Mouse (Mus musculus): ENCODE measurements around the gene Rlim. TPM values are rescaled to one million over a fixed set of nuclear protein-coding genes. Genes with fewer than 3 reads are reported as not detected.

The Rlim gene
- total RNA-seq (2021): 58.8 and 60.7 TPM in 2 replicates
- long read RNA-seq, full-length matches to known transcripts: 2 of 14 reads
- long read RNA-seq, partial matches to known transcripts: 2 of 14 reads
- long read RNA-seq, other reads (novel, unspliced or antisense): 10 of 14 reads

GRCm38 (mm10) chrX:103981169-103981689 lies at the start of gene Rlim:
Gene Rlim, minus strand, starts transcription at chrX:103981284.
- peak; percentile 87 for DNase-seq

- peak; percentile 29 for DNase-seq
These were observed 36.1 kb upstream of the Rlim start for GRCm38 (mm10) chrX:104017196-104017595.

GRCm38 (mm10) chrX:104015048-104015447 lies 34.0 kb upstream of the Rlim start:
- DNase-seq: no peak

GRCm38 (mm10) chrX:104013318-104013811 lies 32.3 kb upstream of the Rlim start:
- DNase-seq: no peak

GRCm38 (mm10) chrX:103994741-103995140 lies 13.7 kb upstream of the Rlim start:
- no peak for DNase-seq

GRCm38 (mm10) chrX:103993864-103994263 lies 12.8 kb upstream of the Rlim start:
- no peak for DNase-seq

GRCm38 (mm10) chrX:103991702-103992101 lies 10.6 kb upstream of the Rlim start:
- DNase-seq: peak; percentile 24

GRCm38 (mm10) chrX:103990392-103990791 lies 9.3 kb upstream of the Rlim start:
- peak; percentile 24 for DNase-seq

GRCm38 (mm10) chrX:103987215-103987964 lies 6.3 kb upstream of the Rlim start:
- no peak for DNase-seq

GRCm38 (mm10) chrX:103986159-103986558 lies 5.1 kb upstream of the Rlim start:
- DNase-seq: no peak

- no peak for DNase-seq
These were observed 3.9 kb upstream of the Rlim start for GRCm38 (mm10) chrX:103984992-103985391.

GRCm38 (mm10) chrX:103981806-103982205 lies 722 bp upstream of the Rlim start:
- no peak for DNase-seq

GRCm38 (mm10) chrX:103980590-103981168 lies 405 bp downstream of the Rlim start:
- DNase-seq: peak; percentile 18

- no peak for DNase-seq
These were observed 1.0 kb downstream of the Rlim start for GRCm38 (mm10) chrX:103980036-103980435.

- no peak for DNase-seq
These were observed 41.4 kb downstream of the Rlim start for GRCm38 (mm10) chrX:103939701-103940100.

GRCm38 (mm10) chrX:103937333-103937732 lies 43.8 kb downstream of the Rlim start:
- no peak for DNase-seq

GRCm38 (mm10) chrX:103922436-103922835 lies 58.6 kb downstream of the Rlim start:
- no peak for DNase-seq

- peak; percentile 6 for DNase-seq
These were observed 62.1 kb downstream of the Rlim start for GRCm38 (mm10) chrX:103918954-103919353.

- DNase-seq: peak; percentile 61
These were observed 66.3 kb downstream of the Rlim start for GRCm38 (mm10) chrX:103914790-103915189.

Data from adrenal gland, postnatal 25 days (tissue).